Mouse (Mus musculus): ENCODE results near the gene Ift80. TPM values are rescaled to one million over a fixed set of nuclear protein-coding genes. Genes with fewer than 3 reads are reported as not detected.

Ift80 gene
- total RNA-seq, 1 experiment, result 9.9 TPM

DNA sequence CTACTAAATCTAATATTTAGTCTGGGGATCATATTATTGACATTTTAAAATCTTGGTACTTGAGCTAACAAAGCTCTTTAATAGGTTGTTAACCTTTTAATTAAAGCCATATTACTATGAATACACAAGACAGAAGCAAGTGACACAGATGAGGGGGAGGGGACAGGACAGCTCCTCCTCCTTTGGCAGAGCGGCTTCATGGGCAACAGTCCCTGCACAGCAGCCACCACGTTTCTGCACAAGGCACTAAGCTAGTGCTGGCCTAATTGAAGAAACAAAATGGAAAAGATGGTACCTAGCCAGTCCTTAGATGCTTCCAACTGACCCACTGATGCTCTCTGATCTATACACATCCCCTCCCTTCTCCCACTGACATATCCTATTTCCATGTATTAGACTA lies 55.5 kb downstream of the Ift80 start:
- Histone ChIP-seq H3K36me3 (ENCODE audit: control insufficient read depth, insufficient read depth, low read length, poor library complexity, severe bottlenecking) (peaks cover 2% of the 10 kb centered on the region; the same call in 1 of the 2 replicates), H3K9me3 (ENCODE audit: control insufficient read depth, insufficient read depth, low read depth, low read length) (no peaks in the 10 kb centered on the region), H3K4me1 (ENCODE audit: control insufficient read depth in 2 of 2, insufficient read depth in 2 of 2, low read length in 2 of 2, poor library complexity in 1 of 2) (no peaks in the 10 kb centered on the region), H3K9ac (ENCODE audit: insufficient read depth, low read depth, low read length, poor library complexity, severe bottlenecking) (no peak overlapping the region), H3K27ac (ENCODE audit: insufficient read depth, low read depth, low read length, poor library complexity, severe bottlenecking) (no peak overlapping the region), H3K4me3 (ENCODE audit: insufficient read depth in 1 of 2, low read depth in 1 of 2, low read length in 2 of 2, poor library complexity in 1 of 2, severe bottlenecking in 1 of 2) (no peak overlapping the region)
- no peak for DNase-seq (ENCODE audit: low read depth, low spot score)
- no peak for TF ChIP-seq ZC3H11A (IDR thresholded peaks at IDR 0.05; ENCODE audit: borderline replicate concordance, low read depth, low read length)
- TF ChIP-seq CHD2 (IDR thresholded peaks at IDR 0.05; ENCODE audit: low read depth, low read length), result no peak
- no peak for TF ChIP-seq MAFK (IDR thresholded peaks at IDR 0.05; ENCODE audit: insufficient read depth, low read depth, low read length)
- no peak for TF ChIP-seq HCFC1 (IDR thresholded peaks at IDR 0.05; ENCODE audit: borderline replicate concordance, insufficient read depth, low read length)
- TF ChIP-seq ZNF384 (IDR thresholded peaks at IDR 0.05; ENCODE audit: low read depth, low read length), result no peak
- in situ Hi-C loops (cut with MboI; ENCODE audit: low sequenced_read_pairs in 2 of 2, unreplicated experiment in 2 of 2), result no loop called here

DNA sequence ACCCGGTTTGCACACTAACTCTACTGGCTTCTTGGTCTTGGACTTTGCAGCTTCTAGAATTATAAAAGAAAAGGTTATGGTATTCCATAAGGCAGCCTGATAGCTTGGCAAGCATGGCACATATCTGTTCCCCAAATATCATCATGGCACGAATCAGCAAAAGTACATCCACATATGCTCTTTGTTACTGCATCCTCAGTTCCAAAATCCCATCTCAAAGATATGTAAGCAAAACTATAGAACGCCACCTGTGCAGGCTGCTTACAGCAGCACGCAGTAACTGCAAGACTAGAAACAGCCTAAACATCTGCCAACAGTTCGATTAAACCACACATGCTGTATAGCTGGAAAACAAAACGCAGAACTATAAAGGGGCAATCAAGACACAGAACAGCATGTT lies 62.5 kb downstream of the Ift80 start:
- Histone ChIP-seq H3K4me3 (ENCODE audit: insufficient read depth in 1 of 2, low read depth in 1 of 2, low read length in 2 of 2, poor library complexity in 1 of 2, severe bottlenecking in 1 of 2) (no peak overlapping the region), H3K4me1 (ENCODE audit: control insufficient read depth in 2 of 2, insufficient read depth in 2 of 2, low read length in 2 of 2, poor library complexity in 1 of 2) (0 out of 4 replicates have a peak, but pooled peaks cover 0 to 5% of the 10 kb centered on the region in 2 experiments), H3K27ac (ENCODE audit: insufficient read depth, low read depth, low read length, poor library complexity, severe bottlenecking) (no peak overlapping the region), H3K36me3 (ENCODE audit: control insufficient read depth, insufficient read depth, low read length, poor library complexity, severe bottlenecking) (no peaks in the 10 kb centered on the region), H3K9me3 (ENCODE audit: control insufficient read depth, insufficient read depth, low read depth, low read length) (no peaks in the 10 kb centered on the region), H3K9ac (ENCODE audit: insufficient read depth, low read depth, low read length, poor library complexity, severe bottlenecking) (no peak overlapping the region)
- in situ Hi-C loops (cut with MboI; ENCODE audit: low sequenced_read_pairs in 2 of 2, unreplicated experiment in 2 of 2), result no loop called here
- DNase-seq (ENCODE audit: low read depth, low spot score), result no peak
- no peak for TF ChIP-seq ZC3H11A (IDR thresholded peaks at IDR 0.05; ENCODE audit: borderline replicate concordance, low read depth, low read length)

DNA sequence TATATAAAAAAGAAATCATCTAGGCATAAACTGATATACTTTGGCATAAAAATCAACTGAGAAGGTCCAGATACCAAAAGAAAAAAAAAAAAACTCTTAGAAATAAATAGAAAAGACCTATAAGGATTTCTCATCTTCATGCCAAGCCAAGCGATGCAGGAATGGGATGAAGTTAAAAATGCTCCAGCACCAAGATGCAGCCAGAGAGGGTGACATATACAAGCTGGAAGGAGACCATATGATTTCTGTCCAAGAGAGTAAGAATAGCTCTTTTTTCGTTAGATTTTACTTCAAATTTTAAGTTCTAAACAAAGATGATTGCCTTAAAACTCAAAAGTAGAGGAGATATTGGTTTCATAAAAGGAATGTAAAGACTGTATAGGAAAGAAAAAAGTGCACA lies 64.1 kb downstream of the Ift80 start:
- in situ Hi-C loops (cut with MboI; ENCODE audit: low sequenced_read_pairs in 2 of 2, unreplicated experiment in 2 of 2), result no loop called here
- TF ChIP-seq HCFC1 (IDR thresholded peaks at IDR 0.05; ENCODE audit: borderline replicate concordance, insufficient read depth, low read length), result no peak
- no peak for TF ChIP-seq ZNF384 (IDR thresholded peaks at IDR 0.05; ENCODE audit: low read depth, low read length)
- TF ChIP-seq MAFK (IDR thresholded peaks at IDR 0.05; ENCODE audit: insufficient read depth, low read depth, low read length), result no peak
- no peak for TF ChIP-seq CHD2 (IDR thresholded peaks at IDR 0.05; ENCODE audit: low read depth, low read length)
- no peak for TF ChIP-seq ZC3H11A (IDR thresholded peaks at IDR 0.05; ENCODE audit: borderline replicate concordance, low read depth, low read length)
- Histone ChIP-seq H3K9ac (ENCODE audit: insufficient read depth, low read depth, low read length, poor library complexity, severe bottlenecking) (no peak overlapping the region), H3K27ac (ENCODE audit: insufficient read depth, low read depth, low read length, poor library complexity, severe bottlenecking) (no peak overlapping the region), H3K4me1 (ENCODE audit: control insufficient read depth in 2 of 2, insufficient read depth in 2 of 2, low read length in 2 of 2, poor library complexity in 1 of 2) (0 out of 4 replicates have a peak, but pooled peaks cover 0 to 5% of the 10 kb centered on the region in 2 experiments), H3K36me3 (ENCODE audit: control insufficient read depth, insufficient read depth, low read length, poor library complexity, severe bottlenecking) (no peaks in the 10 kb centered on the region), H3K9me3 (ENCODE audit: control insufficient read depth, insufficient read depth, low read depth, low read length) (no peaks in the 10 kb centered on the region), H3K4me3 (ENCODE audit: insufficient read depth in 1 of 2, low read depth in 1 of 2, low read length in 2 of 2, poor library complexity in 1 of 2, severe bottlenecking in 1 of 2) (no peak overlapping the region)
- no peak for DNase-seq (ENCODE audit: low read depth, low spot score)

DNA sequence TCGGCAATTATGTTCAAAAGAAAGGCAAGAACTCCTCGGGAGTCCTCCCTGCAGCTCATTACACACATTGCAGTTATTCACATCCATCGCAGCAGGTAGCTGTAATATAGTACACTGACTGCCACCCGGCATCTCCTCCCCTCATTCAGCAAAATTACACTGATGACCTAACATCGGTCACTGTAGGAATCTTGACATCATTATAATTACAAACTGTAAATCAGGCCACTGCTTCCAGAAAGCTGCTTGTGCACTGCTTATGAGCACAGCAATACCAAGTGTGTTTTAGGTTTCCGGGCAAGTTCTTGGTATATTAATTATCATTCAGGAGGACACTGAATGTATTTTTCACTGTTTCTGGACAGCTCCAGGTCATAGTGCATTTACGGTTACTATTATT lies 65.1 kb downstream of the Ift80 start:
- no peak overlapping the region for H3K4me3 ChIP-seq (ENCODE audit: insufficient read depth in 1 of 2, low read depth in 1 of 2, low read length in 2 of 2, poor library complexity in 1 of 2, severe bottlenecking in 1 of 2)
- H3K9ac ChIP-seq (ENCODE audit: insufficient read depth, low read depth, low read length, poor library complexity, severe bottlenecking), result no peak overlapping the region
- 0 out of 4 replicates have a peak, but pooled peaks cover 0 to 5% of the 10 kb centered on the region in 2 experiments for H3K4me1 ChIP-seq (ENCODE audit: control insufficient read depth in 2 of 2, insufficient read depth in 2 of 2, low read length in 2 of 2, poor library complexity in 1 of 2)
- in situ Hi-C loops (cut with MboI; ENCODE audit: low sequenced_read_pairs in 2 of 2, unreplicated experiment in 2 of 2), result no loop called here
- DNase-seq (ENCODE audit: low read depth, low spot score), result no peak
- no peaks in the 10 kb centered on the region for H3K36me3 ChIP-seq (ENCODE audit: control insufficient read depth, insufficient read depth, low read length, poor library complexity, severe bottlenecking)
- TF ChIP-seq MAFK (IDR thresholded peaks at IDR 0.05; ENCODE audit: insufficient read depth, low read depth, low read length) (no peak), ZNF384 (IDR thresholded peaks at IDR 0.05; ENCODE audit: low read depth, low read length) (no peak), HCFC1 (IDR thresholded peaks at IDR 0.05; ENCODE audit: borderline replicate concordance, insufficient read depth, low read length) (no peak), CHD2 (IDR thresholded peaks at IDR 0.05; ENCODE audit: low read depth, low read length) (no peak), ZC3H11A (IDR thresholded peaks at IDR 0.05; ENCODE audit: borderline replicate concordance, low read depth, low read length) (no peak)
- H3K9me3 ChIP-seq (ENCODE audit: control insufficient read depth, insufficient read depth, low read depth, low read length), result no peaks in the 10 kb centered on the region
- H3K27ac ChIP-seq (ENCODE audit: insufficient read depth, low read depth, low read length, poor library complexity, severe bottlenecking), result no peak overlapping the region

DNA sequence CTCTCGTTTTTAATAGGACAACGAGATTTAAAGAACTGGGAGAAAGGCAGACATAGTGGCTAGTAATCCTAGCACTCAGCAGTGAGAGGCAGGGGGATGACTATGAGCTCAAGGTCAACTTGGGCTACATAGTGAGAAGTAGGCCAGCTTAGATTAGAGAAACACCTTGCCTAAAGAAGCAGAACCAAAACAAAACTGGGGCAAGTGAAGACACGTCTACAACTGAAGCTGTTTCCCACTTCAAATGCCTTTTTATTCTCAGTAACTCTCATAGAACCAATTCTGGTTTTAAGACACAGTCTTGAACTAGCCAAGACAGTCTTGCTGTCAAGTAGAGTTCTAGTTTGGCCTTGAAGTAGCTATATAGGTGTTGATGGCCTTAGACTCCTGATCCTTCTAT lies 67.7 kb downstream of the Ift80 start:
- H3K9me3 ChIP-seq (ENCODE audit: control insufficient read depth, insufficient read depth, low read depth, low read length), result no peaks in the 10 kb centered on the region

More for the DNA sequence above, 67.7 kb downstream of the Ift80 start:
- Histone ChIP-seq H3K36me3 (ENCODE audit: control insufficient read depth, insufficient read depth, low read length, poor library complexity, severe bottlenecking) (no peaks in the 10 kb centered on the region), H3K27ac (ENCODE audit: insufficient read depth, low read depth, low read length, poor library complexity, severe bottlenecking) (no peak overlapping the region), H3K9ac (ENCODE audit: insufficient read depth, low read depth, low read length, poor library complexity, severe bottlenecking) (no peak overlapping the region), H3K4me3 (ENCODE audit: insufficient read depth in 1 of 2, low read depth in 1 of 2, low read length in 2 of 2, poor library complexity in 1 of 2, severe bottlenecking in 1 of 2) (no peak overlapping the region), H3K4me1 (ENCODE audit: control insufficient read depth in 2 of 2, insufficient read depth in 2 of 2, low read length in 2 of 2, poor library complexity in 1 of 2) (0 out of 4 replicates have a peak, but pooled peaks cover 0 to 5% of the 10 kb centered on the region in 2 experiments)
- no peak for DNase-seq (ENCODE audit: low read depth, low spot score)
- in situ Hi-C loops (cut with MboI; ENCODE audit: low sequenced_read_pairs in 2 of 2, unreplicated experiment in 2 of 2), result no loop called here
- no peak for TF ChIP-seq MAFK (IDR thresholded peaks at IDR 0.05; ENCODE audit: insufficient read depth, low read depth, low read length)
- no peak for TF ChIP-seq ZNF384 (IDR thresholded peaks at IDR 0.05; ENCODE audit: low read depth, low read length)
- TF ChIP-seq ZC3H11A (IDR thresholded peaks at IDR 0.05; ENCODE audit: borderline replicate concordance, low read depth, low read length), result no peak
- no peak for TF ChIP-seq CHD2 (IDR thresholded peaks at IDR 0.05; ENCODE audit: low read depth, low read length)
- TF ChIP-seq HCFC1 (IDR thresholded peaks at IDR 0.05; ENCODE audit: borderline replicate concordance, insufficient read depth, low read length), result no peak

Data from ES-E14 (cell line).